Mouse (Mus musculus): ENCODE results near the gene Dnm1l. TPM values are rescaled to one million over a fixed set of nuclear protein-coding genes. Genes with fewer than 3 reads are reported as not detected.

Gene Dnm1l
- polyA plus RNA-seq, 1 experiment from 2014 or later, result 34.0 TPM

GRCm38 (mm10) chr16:16272978-16273377, 85.8 kb downstream of the Dnm1l start:
- H3K4me2 ChIP-seq (replicated peaks; ENCODE audit: low read depth), result no peak overlapping the region
- no peaks in the 10 kb centered on the region for H3K36me3 ChIP-seq (ENCODE audit: control insufficient read depth, insufficient read depth, low read length)
- no peak overlapping the region for H3K9ac ChIP-seq (ENCODE audit: low read length)
- H3K27me3 ChIP-seq (ENCODE audit: control insufficient read depth, insufficient read depth, low read length), result no peaks in the 10 kb centered on the region
- H3K9me3 ChIP-seq (ENCODE audit: control insufficient read depth, low read length), result no peaks in the 10 kb centered on the region
- whole genome bisulfite sequencing, result 78% methylated on average over 3 of the region's 3 CpGs
- H3K4me3 ChIP-seq (ENCODE audit: low read depth, low read length), result no peak overlapping the region
- no peak overlapping the region for H3K27ac ChIP-seq (replicated peaks)
- H3K4me1 ChIP-seq (replicated peaks; ENCODE audit: control insufficient read depth, insufficient read depth), result no peaks in the 10 kb centered on the region
- ATAC-seq (ENCODE audit: low FRiP score, low TSS enrichment) (no peak), DNase-seq (ENCODE audit: low spot score) (no peak)
- TF ChIP-seq EP300 (optimal IDR thresholded peaks at IDR 0.05) (no peak), CTCF (IDR thresholded peaks at IDR 0.05; ENCODE audit: low read depth) (no peak)

DNA sequence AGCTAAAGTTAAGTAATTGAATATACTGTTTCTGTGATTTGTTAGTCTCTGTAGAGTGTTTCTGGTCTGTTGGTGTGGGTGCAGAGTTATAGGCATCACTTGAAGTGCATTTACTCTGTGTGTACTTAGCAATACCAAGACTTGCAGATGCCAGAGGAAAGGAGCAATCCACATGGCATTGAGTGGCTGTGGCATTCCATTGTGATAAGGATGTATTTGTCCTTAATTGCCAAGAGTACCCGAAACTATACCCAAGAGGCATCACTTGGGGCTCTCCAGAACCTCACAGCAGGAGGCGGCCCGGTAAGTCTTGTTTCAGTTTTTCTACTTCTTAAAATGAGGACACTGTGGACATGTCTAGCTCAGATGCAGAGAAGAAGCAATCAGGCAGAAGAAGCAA, 96.3 kb downstream of the Dnm1l start:
- DNase-seq (ENCODE audit: low spot score) (no peak), ATAC-seq (ENCODE audit: low FRiP score, low TSS enrichment) (no peak)
- Histone ChIP-seq H3K4me1 (replicated peaks; ENCODE audit: control insufficient read depth, insufficient read depth) (no peaks in the 10 kb centered on the region), H3K27ac (replicated peaks) (no peak overlapping the region), H3K9me3 (ENCODE audit: control insufficient read depth, low read length) (no peaks in the 10 kb centered on the region), H3K9ac (ENCODE audit: low read length) (no peak overlapping the region), H3K36me3 (ENCODE audit: control insufficient read depth, insufficient read depth, low read length) (no peaks in the 10 kb centered on the region), H3K27me3 (ENCODE audit: control insufficient read depth, insufficient read depth, low read length) (no peaks in the 10 kb centered on the region), H3K4me3 (ENCODE audit: low read depth, low read length) (no peak overlapping the region), H3K4me2 (replicated peaks; ENCODE audit: low read depth) (no peak overlapping the region)
- TF ChIP-seq CTCF (IDR thresholded peaks at IDR 0.05; ENCODE audit: low read depth) (no peak), EP300 (optimal IDR thresholded peaks at IDR 0.05) (no peak)
- 91% methylated on average over 3 of the region's 3 CpGs for WGBS

Other genes starting within 250 kb of the Dnm1l start
- 12.5 and 14.8 TPM in 2 replicates for gene Pkp2, start 145.6 kb downstream of the Dnm1l start, polyA plus RNA-seq (2015; fragmentation: Nextera tagmentation; extraction: Ambion mirVana)
- gene Yars2, start 56.0 kb downstream of the Dnm1l start, polyA plus RNA-seq (2015; fragmentation: Nextera tagmentation; extraction: Ambion mirVana), result 22.6 and 25.0 TPM in 2 replicates
- 4.6 and 4.7 TPM in 2 replicates for gene Fgd4, start 241.6 kb upstream of the Dnm1l start, polyA plus RNA-seq (2015; fragmentation: Nextera tagmentation; extraction: Ambion mirVana)

All from stomach, postnatal 0 days (tissue).